In the genomic region with DNA sequence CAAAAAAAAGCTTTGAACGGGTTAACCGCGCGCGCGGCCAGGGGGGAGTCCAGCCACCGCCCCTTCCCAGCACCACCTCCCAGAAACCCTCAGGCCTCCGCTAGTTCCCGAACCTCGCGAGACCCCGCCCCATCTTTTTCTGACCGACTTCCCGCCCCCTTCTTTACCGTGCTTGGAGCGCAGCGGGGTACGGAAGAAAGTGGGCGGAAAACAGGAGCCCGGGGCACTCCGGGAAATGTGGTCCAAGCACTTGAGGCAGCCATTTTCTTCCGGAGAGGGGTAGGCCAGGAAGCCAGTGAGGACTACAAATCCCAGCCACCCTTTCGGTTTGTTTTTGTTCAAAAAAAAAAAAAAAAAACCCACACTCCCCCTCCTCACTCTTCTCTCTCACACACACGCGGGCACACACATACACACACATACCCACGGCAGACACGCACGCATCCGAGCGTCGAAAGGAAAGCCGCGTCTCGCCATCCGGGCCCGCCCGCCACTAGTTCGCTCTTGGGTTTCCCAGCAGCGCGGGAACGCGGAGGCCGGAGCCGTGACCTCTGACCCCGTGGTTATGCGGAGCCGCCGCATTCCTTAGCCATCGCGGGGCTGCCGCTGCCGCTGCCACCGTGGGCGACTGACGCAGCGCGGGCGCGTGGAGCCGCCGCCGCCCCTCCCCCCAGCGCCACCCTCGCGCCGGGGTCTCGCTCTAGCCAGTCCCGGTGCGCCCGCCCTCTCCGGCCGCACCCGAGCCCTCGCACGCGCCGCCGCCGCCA, we compare ENCODE assay signal across 8 mouse cellular contexts. TPM values are rescaled to one million over a fixed set of nuclear protein-coding genes. Genes with fewer than 3 reads are reported as not detected.
DNase-seq lines count a peak whose midpoint lies in the region; ATAC-seq and TF ChIP-seq lines count a peak whose summit lies in the region.

A gene (plus strand): TSS at position 376 of the 767 bp plus-strand sequence.

- dilution Hi-C loops in CH12.LX (cut with MboI; ENCODE audit: extremely low pct_ligation_motif_present, extremely low pct_unique_long_range_greater_than_20kb, low sequenced_read_pairs): no loop called here

- peaks cover 4 to 25% of the 10 kb centered on the region in 2 experiments; a peak in 3 of 4 replicates for H3K4me1 ChIP-seq in CH12.LX (ENCODE audit: control insufficient read depth in 1 of 2, insufficient read depth in 2 of 2)
- peaks cover 9% of the 10 kb centered on the region; the same call in 1 of the 2 replicates for H3K4me1 ChIP-seq in forebrain, embryonic 11.5 days (replicated peaks; ENCODE audit: control insufficient read depth, insufficient read depth, low read length)
- peaks cover 30% of the 10 kb centered on the region for H3K4me1 ChIP-seq in heart, embryonic 16.5 days (ENCODE audit: control insufficient read depth, insufficient read depth, low read length)
- peaks cover 64% of the 10 kb centered on the region for H3K4me1 ChIP-seq in liver, embryonic 15.5 days (replicated peaks)
- H3K4me1 ChIP-seq in neural tube, embryonic 12.5 days: peaks cover 28% of the 10 kb centered on the region

- no peak for TF ChIP-seq RAD21 in CH12.LX (IDR thresholded peaks at IDR 0.05; ENCODE audit: low read depth, low read length)

- TF ChIP-seq EP300 in CH12.LX (IDR thresholded peaks at IDR 0.05; ENCODE audit: low read length): no peak

- H3K9ac ChIP-seq in CH12.LX (ENCODE audit: insufficient read depth, low read depth): peak within 1 kb of the TSS; percentile 98
- H3K9ac ChIP-seq in forebrain, embryonic 11.5 days (ENCODE audit: low read length): peak within 1 kb of the TSS; percentile 99
- H3K9ac ChIP-seq in heart, embryonic 16.5 days (ENCODE audit: low read length): peak within 1 kb of the TSS; percentile 97
- peak within 1 kb of the TSS; percentile 93 for H3K9ac ChIP-seq in liver, embryonic 15.5 days
- H3K9ac ChIP-seq in neural tube, embryonic 12.5 days: peak within 1 kb of the TSS; percentile 92

- TF ChIP-seq CTCF in CH12.LX (conservative IDR thresholded peaks at IDR 0.05 in 1 of 2, IDR thresholded peaks at IDR 0.05 in 1 of 2; ENCODE audit: low read depth in 2 of 2, low read length in 2 of 2): no peak

- H3K4me2 ChIP-seq in CH12.LX (ENCODE audit: insufficient read depth, low read depth, poor library complexity, severe bottlenecking): peak within 1 kb of the TSS; percentile 99
- H3K4me2 ChIP-seq in forebrain, embryonic 11.5 days (ENCODE audit: low read depth, low read length, severe bottlenecking): peak within 1 kb of the TSS; percentile 64
- peak within 1 kb of the TSS; percentile 85 for H3K4me2 ChIP-seq in heart, embryonic 16.5 days (ENCODE audit: low read depth, low read length)
- peak within 1 kb of the TSS; percentile 78 for H3K4me2 ChIP-seq in liver, embryonic 15.5 days
- peak within 1 kb of the TSS; percentile 68 for H3K4me2 ChIP-seq in neural tube, embryonic 12.5 days (replicated peaks)

- H3K4me3 ChIP-seq in CH12.LX (replicated peaks in 1 of 3; ENCODE audit: low read depth in 2 of 3, low read length in 2 of 3, poor library complexity in 1 of 3): peak within 1 kb of the TSS; percentile 82 to 94 (median 94)
- H3K4me3 ChIP-seq in forebrain, embryonic 11.5 days (ENCODE audit: low read depth, low read length): peak within 1 kb of the TSS; percentile 90
- peak within 1 kb of the TSS; percentile 63 for H3K4me3 ChIP-seq in heart, embryonic 16.5 days (ENCODE audit: low read length)
- H3K4me3 ChIP-seq in liver, embryonic 15.5 days (replicated peaks): peak within 1 kb of the TSS; percentile 93
- peak within 1 kb of the TSS; percentile 92 for H3K4me3 ChIP-seq in neural tube, embryonic 12.5 days

- peak; percentile 98 for ATAC-seq in forebrain, embryonic 11.5 days (replicated peaks; ENCODE audit: low FRiP score)
- peak; percentile 94 for ATAC-seq in heart, embryonic 16.5 days (replicated peaks; ENCODE audit: extremely low read depth, insufficient read depth, low FRiP score)
- ATAC-seq in liver, embryonic 15.5 days (ENCODE audit: insufficient read depth): peak; percentile 94
- peak; percentile 96 for ATAC-seq in neural tube, embryonic 12.5 days (ENCODE audit: low FRiP score, low read depth)

- H3K36me3 ChIP-seq in CH12.LX (replicated peaks in 1 of 2; ENCODE audit: control insufficient read depth in 1 of 2, insufficient read depth in 1 of 2, low read length in 1 of 2): peaks cover 0 to 7% of the 10 kb centered on the region in 2 experiments
- H3K36me3 ChIP-seq in forebrain, embryonic 11.5 days (ENCODE audit: control insufficient read depth, insufficient read depth, low read length): no peaks in the 10 kb centered on the region
- no peaks in the 10 kb centered on the region for H3K36me3 ChIP-seq in heart, embryonic 16.5 days (ENCODE audit: control insufficient read depth, insufficient read depth)
- 0 out of 2 replicates have a peak, but pooled peaks cover 10% of the 10 kb centered on the region for H3K36me3 ChIP-seq in liver, embryonic 15.5 days (replicated peaks)
- H3K36me3 ChIP-seq in neural tube, embryonic 12.5 days: no peaks in the 10 kb centered on the region

- H3K9me3 ChIP-seq in CH12.LX (replicated peaks; ENCODE audit: low read length): no peaks in the 10 kb centered on the region
- H3K9me3 ChIP-seq in forebrain, embryonic 11.5 days (ENCODE audit: control insufficient read depth, low read length): no peaks in the 10 kb centered on the region
- no peaks in the 10 kb centered on the region for H3K9me3 ChIP-seq in heart, embryonic 16.5 days (replicated peaks; ENCODE audit: control insufficient read depth, low read length)
- H3K9me3 ChIP-seq in liver, embryonic 15.5 days (replicated peaks): no peaks in the 10 kb centered on the region
- no peaks in the 10 kb centered on the region for H3K9me3 ChIP-seq in neural tube, embryonic 12.5 days

- in situ Hi-C loops in CH12.LX (cut with MboI; ENCODE audit: low pct_ligation_motif_present, low pct_unique_long_range_greater_than_20kb, low sequenced_read_pairs): no loop called here

- no peaks in the 10 kb centered on the region for H3K27me3 ChIP-seq in CH12.LX (replicated peaks)
- H3K27me3 ChIP-seq in forebrain, embryonic 11.5 days (ENCODE audit: control insufficient read depth, insufficient read depth, low read length): no peaks in the 10 kb centered on the region
- H3K27me3 ChIP-seq in heart, embryonic 16.5 days (ENCODE audit: control insufficient read depth, insufficient read depth, low read length): no peaks in the 10 kb centered on the region
- no peaks in the 10 kb centered on the region for H3K27me3 ChIP-seq in liver, embryonic 15.5 days
- H3K27me3 ChIP-seq in neural tube, embryonic 12.5 days (replicated peaks): no peaks in the 10 kb centered on the region

- DNase-seq in CH12.LX (ENCODE audit: extremely low read depth): peak; percentile 99
- peak; percentile 93 for DNase-seq in c-Kit-positive CD71-positive TER-119-negative erythroid progenitor cells, embryonic 14.5 days (ENCODE audit: low read depth)
- DNase-seq in forebrain, embryonic 11.5 days (ENCODE audit: low spot score): peak; percentile 98
- DNase-seq in kidney, postnatal 36 days: peak; percentile 98 to 99
- peak; percentile 99 for DNase-seq in telencephalon, adult 2 months (ENCODE audit: low read depth, low spot score)

- peak within 1 kb of the TSS; percentile 87 for H3K27ac ChIP-seq in CH12.LX (ENCODE audit: insufficient read depth, low read depth)
- H3K27ac ChIP-seq in forebrain, embryonic 11.5 days (ENCODE audit: low read depth, low read length): peak within 1 kb of the TSS; percentile 92
- H3K27ac ChIP-seq in heart, embryonic 16.5 days (ENCODE audit: low read length): peak within 1 kb of the TSS; percentile 99
- peak within 1 kb of the TSS; percentile 98 for H3K27ac ChIP-seq in liver, embryonic 15.5 days (replicated peaks)
- H3K27ac ChIP-seq in neural tube, embryonic 12.5 days: peak within 1 kb of the TSS; percentile 94

- TF ChIP-seq POLR2A in CH12.LX (IDR thresholded peaks at IDR 0.05; ENCODE audit: low read depth, low read length): peak; percentile 77

- peaks cover 44% of the 10 kb centered on the region for H3K79me2 ChIP-seq in CH12.LX (replicated peaks; ENCODE audit: control insufficient read depth, extremely low read depth, insufficient read depth, poor library complexity, severe bottlenecking)

- WGBS in forebrain, embryonic 11.5 days: under 1% methylated on average over 66 of the region's 79 CpGs
- WGBS in heart, embryonic 16.5 days: under 1% methylated on average over 66 of the region's 79 CpGs
- WGBS in liver, embryonic 15.5 days (ENCODE audit: insufficient replicate concordance): under 1% methylated on average over 79 of the region's 79 CpGs
- under 1% methylated on average over 77 of the region's 79 CpGs for WGBS in neural tube, embryonic 12.5 days

TF ChIP-seq in CH12.LX, 34 proteins besides CTCF, POLR2A, EP300 and RAD21 (continues in another document):
- TF ChIP-seq CHD1 (IDR thresholded peaks at IDR 0.05; ENCODE audit: low read depth, low read length): no peak
- TF ChIP-seq TCF12 (IDR thresholded peaks at IDR 0.05; ENCODE audit: low read depth, low read length): peak; percentile 53
- TF ChIP-seq NELFE (IDR thresholded peaks at IDR 0.05; ENCODE audit: low read depth, low read length): peak; percentile 56
- TF ChIP-seq MXI1 (IDR thresholded peaks at IDR 0.05; ENCODE audit: low read depth, low read length): peak; percentile 14; the same call in 1 of the 2 replicates
- TF ChIP-seq MEF2A (IDR thresholded peaks at IDR 0.05; ENCODE audit: borderline replicate concordance, low read depth, low read length): peak; percentile 13; the same call in 1 of the 2 replicates
- TF ChIP-seq MAZ (IDR thresholded peaks at IDR 0.05; ENCODE audit: low read depth, low read length): no peak; the same call in 1 of the 2 replicates
- TF ChIP-seq MAX (IDR thresholded peaks at IDR 0.05; ENCODE audit: low read length): no peak
- peak; percentile 80; the same call in 1 of the 2 replicates for TF ChIP-seq E2F4 (IDR thresholded peaks at IDR 0.05; ENCODE audit: insufficient replicate concordance, low read depth, low read length)
- peak; percentile 99 for TF ChIP-seq CHD2 (IDR thresholded peaks at IDR 0.05; ENCODE audit: low read length)
- TF ChIP-seq TBP (conservative IDR thresholded peaks at IDR 0.05; ENCODE audit: low read depth, low read length): peak; percentile 57; the same call in 1 of the 2 replicates
- no peak for TF ChIP-seq RCOR1 (conservative IDR thresholded peaks at IDR 0.05; ENCODE audit: low read depth, low read length)
- peak; percentile 63 for TF ChIP-seq IRF4 (IDR thresholded peaks at IDR 0.05; ENCODE audit: low read depth, low read length)
- no peak for TF ChIP-seq UBTF (IDR thresholded peaks at IDR 0.05; ENCODE audit: low read depth, low read length)

RNA-seq across cellular contexts. Expression of the gene that starts here (rescaled TPM):
- total RNA-seq in CH12.LX (2012; rRNA removed): 18.0 and 19.0 TPM in 2 replicates
- total RNA-seq in CH12.LX (2014; rRNA removed): 12.7 and 13.2 TPM in 2 replicates
- 28.3 and 31.1 TPM in 2 replicates for polyA plus RNA-seq in CH12.LX (2012; ENCODE audit: insufficient read length, low read depth)
- polyA plus RNA-seq in forebrain, embryonic 11.5 days (2014; fragmentation: Nextera tagmentation; extraction: Ambion mirVana): 25.4 TPM in 2 replicates
- polyA plus RNA-seq in heart, embryonic 16.5 days (2015; fragmentation: Nextera tagmentation; extraction: Ambion mirVana): 7.4 and 8.7 TPM in 2 replicates
- 6.4 and 7.2 TPM in 2 replicates for polyA plus RNA-seq in liver, embryonic 15.5 days (2015; fragmentation: Nextera tagmentation; extraction: Ambion mirVana)
- 21.1 and 21.8 TPM in 2 replicates for polyA plus RNA-seq in neural tube, embryonic 12.5 days (2016; fragmentation: Nextera tagmentation; extraction: Ambion mirVana)

Comparison
In these comparisons a context has a peak if more than half of its experiments do, and no peak if none do; other contexts are left out.
1. Peak in every context shown above with its lines: DNase-seq, ATAC-seq, H3K4me3 ChIP-seq and H3K27ac ChIP-seq.